Mouse (Mus musculus) A20 (cell line): ENCODE data around the gene Fat1.

Experiments
- DNase-seq: peaks from one replicate; pipeline ENCODE4 v3.0.0-alpha.2; 2011; ENCODE audit warnings: low read depth, low spot score

Gene Fat1

DNA sequence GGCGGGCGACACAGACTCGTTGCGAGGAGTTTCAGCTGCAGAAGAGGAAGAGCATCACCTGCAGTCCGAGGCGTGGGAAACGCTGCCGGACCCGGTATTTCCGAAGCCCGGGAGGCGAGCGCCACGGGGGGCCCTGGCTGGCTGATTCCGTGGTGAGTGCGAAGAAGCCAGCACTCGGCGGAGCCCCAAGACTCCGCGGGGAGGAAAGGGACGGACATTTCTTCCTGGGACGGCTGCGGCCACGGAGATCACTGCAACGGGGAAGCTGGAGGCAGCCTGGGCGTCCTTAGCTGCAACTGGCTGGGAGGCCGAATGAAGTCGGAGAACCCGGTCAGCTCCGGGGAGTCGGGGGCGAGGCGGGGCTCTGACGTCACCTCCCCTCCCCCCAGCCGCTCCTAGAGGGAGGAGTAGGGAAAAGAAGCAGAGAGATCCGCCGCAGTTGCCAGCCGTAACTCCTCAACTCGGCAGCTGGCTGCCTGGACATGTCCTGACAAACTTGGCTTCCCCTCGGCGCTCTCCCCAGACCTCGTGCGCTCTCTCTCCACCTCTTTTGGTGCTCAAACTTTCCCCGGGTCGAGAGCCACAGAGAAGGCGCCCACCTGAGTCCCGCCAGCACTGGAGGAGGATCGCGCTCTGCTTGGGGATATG is at the start of gene Fat1:
TSS of gene Fat1 (plus strand) at position 598 of the 648 bp plus-strand sequence.
- DNase-seq = no peak

DNA sequence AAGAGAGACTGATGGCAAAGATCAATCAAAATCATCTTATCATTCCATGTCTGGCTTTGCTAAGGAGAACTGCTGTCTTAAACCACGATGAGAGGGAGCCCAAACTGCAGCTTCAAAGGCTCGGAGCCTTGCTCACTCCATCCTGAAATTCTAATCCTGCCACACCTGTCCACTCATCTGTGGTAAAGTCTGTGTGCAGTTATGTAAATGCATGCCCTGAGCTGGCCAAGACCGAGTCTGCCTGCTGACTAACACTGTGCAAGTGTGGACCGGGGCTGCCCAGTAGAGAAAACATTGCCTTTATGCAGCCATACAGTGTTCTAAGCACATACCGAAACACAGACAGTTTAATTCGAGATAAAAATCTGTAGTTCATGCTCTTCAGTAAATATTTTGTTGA is 40.6 kb upstream of the Fat1 start:
- no peak for DNase-seq

DNA sequence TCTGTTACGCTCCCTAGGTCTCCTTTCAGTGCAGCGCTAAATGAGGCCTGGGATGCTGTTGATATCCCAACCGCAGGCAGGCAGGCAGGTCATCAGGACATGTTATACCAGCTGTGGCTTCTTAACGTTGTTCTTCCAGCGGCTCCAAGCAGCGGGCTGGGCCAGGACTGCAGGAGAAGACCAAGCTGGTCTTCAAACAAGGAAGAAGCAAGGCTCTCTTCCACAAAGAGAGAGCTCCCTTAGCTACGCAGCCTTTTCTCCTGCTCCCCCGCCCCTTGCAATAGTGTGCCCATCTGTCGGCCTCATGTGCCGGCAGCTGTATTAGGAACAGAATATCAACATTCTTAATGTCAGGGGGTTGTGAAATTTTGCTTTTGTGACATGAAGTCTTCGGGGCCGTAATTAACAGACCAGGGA is 35.7 kb upstream of the Fat1 start:
- no peak for DNase-seq

DNA sequence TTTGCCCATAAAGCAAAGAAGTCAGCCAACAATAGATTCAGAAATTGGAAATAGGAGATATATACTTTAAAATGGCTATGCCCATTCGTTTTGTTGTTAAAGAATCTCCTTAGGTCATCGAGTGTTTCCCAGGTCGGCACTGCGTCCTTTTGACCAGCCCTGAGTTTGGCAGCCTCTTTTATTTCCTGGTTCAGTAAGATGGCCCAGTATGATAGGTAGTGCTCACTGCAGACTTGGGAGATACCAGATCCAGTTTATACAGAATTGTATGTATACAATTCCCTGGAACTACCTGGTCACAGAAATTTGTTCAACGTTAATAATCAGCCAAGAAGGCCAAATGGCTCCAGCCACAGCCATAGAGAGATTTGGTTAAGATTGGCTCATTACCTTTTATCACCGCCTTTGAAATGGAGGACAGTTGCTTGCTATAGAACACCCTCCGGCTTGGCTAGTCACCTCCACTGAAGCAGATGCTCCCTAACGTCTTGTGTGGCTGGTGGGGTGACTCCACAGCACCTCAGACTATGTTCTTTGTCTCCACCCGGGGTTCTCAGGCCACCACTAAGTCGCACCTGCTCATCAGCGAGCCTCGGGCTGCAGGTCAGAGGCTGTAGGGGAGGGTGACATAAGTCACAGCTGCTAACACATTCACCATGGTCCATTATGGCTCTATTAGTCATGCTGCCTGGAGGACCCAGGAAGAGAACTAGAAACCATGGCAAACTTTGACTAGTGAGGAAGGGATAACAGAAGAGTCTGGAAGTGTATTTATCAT is 23.9 kb upstream of the Fat1 start:
- DNase-seq = no peak

DNA sequence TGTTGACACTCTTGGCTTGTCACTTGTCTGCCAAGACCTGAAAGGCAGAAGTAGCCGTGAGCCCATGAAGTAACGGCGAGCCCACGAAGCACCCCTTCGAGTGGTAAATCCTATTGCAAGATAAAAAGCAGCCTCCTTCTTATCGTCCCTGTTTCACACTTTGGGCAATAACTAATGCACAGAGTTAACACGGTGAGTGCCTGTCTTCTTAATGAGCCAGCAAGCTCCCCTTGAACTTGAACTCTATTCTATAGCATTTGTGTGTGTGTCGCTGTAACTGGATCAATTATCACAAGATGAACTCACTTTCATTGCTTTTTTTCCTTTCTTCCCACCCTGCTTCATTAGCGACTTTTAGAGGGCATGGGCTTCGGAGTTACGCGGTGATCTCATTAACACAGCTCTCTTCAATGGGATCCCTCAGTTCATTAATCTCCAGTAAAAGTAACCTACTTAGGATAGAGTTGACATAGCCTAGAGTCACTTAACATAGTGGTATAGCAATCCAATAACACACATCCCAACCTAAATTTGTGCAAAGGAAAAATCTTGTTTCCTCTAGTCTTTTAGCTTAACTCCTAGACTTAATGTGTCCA is 15.7 kb upstream of the Fat1 start:
- DNase-seq = no peak

DNA sequence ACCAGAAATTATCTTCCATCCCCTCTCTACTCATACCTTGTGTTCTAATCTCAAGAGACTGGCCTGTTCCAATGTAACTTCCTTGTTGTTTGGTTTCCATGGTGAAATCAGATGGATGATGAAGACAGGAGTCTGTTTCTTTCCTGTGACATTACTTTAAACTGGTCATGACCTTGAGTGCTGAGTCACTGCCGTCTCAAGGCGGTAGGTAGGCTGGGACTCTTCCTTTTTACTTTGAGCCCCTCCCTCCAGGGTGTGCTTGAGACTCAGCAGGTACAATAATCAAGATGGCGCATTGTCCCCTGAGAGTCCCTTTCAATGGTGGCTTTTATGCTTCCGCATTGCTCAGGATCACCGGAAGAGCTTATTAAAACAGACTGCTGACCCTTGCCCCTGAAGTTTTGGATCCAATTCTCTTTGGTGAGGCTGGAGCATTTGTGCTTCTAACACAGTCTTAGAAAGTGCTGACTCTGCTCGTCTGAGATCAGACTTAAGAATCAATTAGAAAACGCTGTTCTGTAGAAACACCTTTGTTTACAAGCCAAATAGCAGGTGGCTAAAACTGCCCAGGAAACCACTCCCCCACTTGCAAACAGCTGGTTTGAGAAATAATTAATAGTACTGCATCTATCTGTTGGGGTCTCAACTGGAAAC is 14.7 kb upstream of the Fat1 start:
- DNase-seq = no peak

DNA sequence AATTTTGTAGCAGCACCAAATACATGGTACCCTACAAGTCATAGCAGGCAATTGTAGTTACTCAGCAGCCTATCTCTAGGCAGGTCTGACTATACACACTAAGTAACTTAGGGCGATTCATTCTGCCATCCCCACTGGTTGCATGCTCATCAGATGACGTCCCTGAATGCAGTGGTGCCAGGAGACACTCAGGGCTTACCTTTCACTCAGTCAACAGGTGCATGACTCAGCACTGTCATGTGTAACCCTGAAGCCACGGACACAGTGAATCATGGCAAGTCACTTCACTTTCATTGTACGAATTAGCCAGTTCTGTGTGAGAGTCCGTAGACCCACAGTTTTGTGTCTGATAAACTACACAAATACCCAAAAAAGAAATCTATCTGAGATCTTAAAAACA is 10.3 kb upstream of the Fat1 start:
- no peak for DNase-seq

DNA sequence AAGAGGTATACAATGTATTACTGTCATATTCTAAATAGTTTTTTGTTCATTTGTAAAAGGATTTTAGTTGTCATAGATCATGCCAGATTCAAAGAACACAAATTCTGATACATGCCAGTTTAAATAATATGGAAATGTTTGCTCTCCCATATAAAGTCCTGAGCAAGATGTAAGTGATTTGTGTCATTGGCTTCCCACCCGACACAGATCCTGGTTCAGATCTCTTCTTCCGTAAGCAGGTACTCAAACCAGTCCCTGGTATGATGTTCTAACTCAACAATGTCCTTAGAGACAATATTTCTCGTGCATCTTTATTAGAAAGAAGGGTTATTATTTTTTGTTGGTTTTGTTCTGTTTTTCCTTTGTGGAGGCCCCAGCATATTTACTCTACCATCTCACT is 5.2 kb upstream of the Fat1 start:
- DNase-seq = no peak

DNA sequence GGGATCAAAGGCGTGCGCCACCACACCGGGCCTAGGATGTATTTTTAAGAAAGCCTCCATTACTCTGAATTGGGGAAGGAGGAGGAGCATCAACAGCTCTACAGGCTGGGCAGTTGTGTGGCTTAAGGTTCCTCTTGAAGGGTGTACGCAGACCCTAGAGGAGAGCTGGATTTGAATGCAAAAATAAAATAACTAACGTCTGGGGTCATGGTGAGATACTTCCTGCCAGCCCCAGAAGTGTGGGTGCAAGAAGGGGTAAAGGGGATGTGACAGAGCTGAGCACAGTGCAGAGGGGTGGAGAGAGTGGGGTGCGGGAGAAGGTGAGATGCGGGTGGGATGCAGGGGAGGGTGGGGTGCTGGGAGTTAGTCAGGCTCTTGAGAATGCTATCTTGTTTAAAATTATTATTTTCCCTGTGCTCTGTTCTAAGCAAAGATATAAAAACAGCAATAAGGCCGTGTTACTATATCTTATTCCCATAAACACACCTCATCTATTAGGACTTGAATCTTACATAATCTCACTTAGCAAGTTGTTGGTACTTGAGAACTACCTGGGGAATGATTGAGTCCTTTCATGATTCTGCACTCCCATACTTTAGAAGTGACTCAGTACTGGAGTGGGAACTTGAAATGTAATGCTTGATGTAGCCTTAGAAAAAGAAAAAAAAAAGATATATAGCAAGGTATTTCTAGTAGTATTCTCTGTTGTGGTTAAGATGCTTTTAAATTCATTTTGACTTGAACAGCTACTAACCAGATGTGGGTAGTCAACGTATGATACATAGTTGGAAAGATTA is 2.5 kb upstream of the Fat1 start:
- DNase-seq = no peak

DNA sequence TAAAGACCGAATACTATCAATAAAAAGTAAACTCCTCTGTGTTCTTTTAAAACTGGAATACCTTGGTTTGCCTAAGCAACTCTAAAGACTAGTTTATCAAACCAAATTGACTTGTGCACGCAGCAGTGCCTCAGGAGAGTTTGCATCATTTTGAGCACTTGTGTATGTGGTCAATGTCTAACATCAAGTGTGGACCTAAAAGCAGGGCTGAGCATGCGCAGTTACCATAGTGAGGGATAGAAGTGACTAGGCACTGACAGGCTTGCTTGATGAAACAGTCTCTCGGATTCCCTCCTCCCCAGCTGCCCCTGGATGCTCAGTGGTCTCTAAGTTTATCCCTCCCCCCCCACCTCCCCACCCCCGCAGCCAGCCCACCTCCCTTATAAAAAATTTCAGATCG is 1.8 kb upstream of the Fat1 start:
- no peak for DNase-seq

DNA sequence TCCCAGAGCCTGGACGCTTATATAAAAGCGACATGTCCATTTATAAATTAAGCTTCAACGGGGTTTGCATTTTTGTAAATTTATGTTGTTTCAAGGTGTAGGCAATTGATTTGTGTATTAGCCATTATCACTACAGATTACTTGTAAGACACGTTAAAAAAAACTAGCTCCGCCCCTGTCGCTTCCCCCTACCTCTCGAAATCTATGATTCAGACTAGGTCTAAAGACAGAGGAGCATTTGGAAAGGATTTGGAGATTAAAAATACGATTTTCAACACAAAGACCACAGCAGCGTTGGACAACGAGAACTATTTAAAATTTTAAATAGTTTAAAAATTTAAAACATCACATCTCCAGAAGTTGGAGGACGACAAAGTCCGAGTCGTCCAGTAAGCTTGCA is 831 bp upstream of the Fat1 start:
- DNase-seq = no peak

DNA sequence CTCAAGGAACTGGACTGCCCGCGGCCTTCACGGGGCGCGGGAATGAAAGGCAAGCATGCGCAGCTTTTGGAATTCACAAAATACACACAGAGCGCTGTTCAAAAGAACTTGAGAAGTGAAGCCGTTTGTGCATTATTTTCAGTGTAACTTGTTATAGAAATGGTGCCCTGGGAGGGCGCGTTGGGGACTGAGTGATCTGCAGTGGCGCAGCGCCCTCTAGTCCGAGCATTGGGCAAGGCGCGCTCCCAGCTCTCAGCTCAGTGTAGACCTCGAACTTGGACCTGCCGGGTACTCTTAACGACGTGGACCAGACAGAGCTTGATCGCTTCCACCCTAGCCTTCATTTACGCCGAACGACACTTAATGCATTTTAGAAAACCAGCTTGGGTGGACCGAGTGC is 494 bp downstream of the Fat1 start:
- DNase-seq = no peak

DNA sequence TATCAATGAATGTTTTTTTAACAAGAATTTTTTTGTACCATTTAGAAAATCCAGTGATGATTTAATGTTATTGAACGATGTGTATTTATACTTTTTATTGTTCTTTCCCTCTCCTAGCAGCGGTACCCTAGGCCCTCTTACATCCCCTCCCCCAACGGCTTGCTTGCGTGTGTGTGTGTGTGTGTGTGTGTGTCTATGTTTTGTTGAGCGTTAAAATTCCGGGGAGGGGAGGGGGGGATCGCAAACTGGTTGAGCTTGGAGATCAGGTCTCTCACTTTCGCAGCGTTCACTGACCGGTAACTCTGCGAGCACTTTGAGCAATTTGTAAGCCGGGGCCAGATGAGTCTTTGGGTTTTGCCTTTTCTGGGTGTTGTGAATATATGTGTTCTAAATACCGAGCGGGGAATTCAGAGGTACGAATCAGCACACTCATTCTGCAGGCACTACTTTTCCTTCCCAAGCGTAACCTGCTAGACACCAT is 1.3 kb downstream of the Fat1 start:
- no peak for DNase-seq

DNA sequence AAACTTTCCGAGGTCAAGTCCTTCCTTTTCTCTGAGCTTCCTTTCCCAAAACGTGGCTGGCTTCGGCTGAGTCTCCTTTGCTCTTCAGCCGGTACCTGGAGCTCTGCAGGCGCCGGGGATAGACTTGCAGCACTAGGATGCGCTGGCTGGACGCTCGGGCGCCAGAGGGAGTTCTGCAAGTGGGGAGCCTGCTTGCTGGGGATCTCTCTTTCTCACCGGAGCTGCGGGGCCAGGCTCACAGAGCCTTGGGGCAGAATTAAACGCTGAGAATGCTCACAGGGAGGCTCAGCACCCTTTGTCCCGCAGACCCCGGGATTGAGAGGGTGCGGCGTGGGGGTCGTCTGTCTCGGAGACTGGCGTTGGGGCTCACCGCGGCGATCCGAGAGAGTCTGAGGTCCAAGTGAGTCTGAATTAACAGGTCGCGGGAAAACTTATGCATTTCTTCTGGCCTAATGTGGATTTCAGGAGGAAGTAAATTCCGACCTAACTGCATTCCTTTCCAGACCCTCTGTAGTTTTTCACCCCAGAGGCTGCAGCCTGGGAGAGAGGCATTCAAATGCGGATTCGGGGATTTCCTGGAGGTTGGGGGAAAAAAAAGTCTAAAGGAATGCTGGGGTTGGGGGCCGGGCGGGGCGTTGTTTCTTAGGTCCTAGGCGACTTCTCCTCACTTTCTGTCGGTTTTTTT is 2.0 kb downstream of the Fat1 start:
- DNase-seq = no peak

DNA sequence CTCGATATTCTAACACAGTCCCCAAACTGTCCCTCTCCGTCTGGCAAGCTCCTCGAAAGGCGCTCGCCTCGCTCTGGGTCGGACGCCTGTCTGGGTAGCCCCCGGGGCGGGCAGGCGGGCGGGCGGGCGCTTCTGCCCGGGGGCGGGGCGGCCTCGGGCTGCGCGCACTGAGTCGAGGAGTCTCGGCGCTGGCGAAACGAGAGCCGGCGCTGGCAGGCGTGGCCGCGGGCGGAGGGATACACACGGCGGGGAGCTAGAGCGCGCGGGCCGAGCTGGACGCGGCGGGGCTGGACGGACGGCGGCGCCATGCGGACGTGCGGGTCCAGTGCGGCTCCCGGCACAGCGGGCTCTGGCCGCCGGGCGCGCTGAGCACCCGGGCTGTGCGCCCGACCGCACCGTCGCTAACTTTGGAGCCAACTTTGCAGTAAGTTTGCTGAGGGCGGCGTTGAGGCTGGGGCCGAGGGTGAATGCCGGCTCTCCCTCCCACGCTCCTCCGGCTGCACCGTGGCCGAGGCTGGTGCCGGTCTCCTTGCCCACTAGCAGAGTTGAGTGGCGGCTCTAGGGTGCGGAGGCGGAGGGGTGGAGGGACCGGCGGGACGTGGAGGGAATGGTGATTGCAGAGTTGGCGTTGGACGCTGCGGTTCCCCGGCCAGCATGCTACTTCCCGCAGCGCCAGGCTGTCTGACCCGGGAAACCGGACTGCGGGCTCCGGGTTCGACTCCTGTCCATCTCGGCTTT is 2.8 kb downstream of the Fat1 start:
- no peak for DNase-seq

DNA sequence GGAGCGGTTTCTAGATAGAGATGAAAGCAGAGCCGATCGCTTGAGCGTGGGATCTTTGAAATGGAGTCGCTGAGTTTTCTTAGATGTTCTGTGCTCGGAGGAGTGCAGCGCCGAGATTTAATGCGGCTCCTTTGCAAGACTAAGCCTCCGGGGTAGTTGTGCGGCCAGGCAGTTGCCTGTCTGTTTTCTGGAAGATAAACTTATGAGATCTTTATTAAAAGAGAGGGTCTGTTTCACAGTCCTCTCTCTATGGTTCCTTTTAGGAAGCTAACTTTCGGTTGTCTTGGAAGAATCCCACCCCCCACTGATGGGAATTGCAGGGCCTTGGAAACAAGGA is 3.4 kb downstream of the Fat1 start:
- DNase-seq = no peak

DNA sequence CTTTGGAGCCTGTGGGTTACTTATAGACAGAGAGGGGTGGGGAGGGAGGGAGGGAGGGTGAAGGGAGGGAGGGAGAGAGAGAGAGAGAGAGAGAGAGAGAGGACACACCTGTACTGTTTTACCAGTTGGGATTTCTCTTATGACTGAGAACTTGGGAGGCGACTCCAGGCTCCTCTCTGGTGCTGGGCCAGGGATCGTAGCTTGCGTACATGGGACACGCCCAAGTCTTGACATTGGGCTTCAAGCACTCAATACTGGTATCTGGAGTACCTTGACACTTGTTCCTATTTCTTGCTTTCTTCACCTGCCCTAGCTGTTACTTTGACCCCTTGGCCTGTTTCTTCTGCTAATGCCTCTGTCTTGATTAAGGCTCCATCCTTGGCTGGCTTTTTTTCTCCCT is 10.3 kb downstream of the Fat1 start:
- no peak for DNase-seq

DNA sequence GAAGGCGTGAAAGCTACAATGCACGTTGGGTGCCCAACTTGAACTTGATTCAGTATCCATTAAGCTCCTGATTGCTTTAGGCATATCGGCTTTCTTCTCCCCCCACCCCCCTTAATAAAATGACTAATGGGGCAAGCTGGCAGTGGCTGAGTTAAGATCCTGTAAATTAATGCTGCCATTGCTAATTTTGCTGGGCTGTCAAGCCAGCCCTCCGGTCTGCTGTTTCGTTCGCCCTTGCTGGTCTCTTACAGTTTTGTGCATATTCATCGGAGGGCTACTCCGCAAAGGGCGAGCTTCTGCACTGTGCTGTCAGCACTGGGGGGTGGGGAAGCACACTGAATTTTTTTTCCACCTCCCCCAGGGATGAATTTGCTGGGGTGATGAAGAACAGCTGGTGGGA is 13.3 kb downstream of the Fat1 start:
- no peak for DNase-seq

DNA sequence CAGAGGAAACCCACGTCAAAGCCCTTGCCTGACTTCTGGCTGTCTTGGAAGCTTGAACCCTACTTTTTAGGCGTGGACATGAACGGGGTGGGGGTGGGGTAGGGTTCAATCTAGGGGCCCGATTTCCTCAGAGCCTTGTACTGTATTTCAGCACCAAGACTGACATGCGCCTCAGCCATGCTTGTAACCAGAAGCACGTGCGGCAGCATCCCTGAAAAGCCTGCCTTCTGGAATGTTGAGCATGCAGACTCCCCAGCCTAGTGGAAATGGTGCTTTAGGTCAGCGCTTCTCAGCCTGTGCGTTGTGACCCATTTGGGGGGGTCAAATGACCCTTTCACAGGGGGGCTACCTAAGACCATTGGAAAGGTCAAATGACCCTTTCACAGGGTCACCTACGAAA is 25.2 kb downstream of the Fat1 start:
- no peak for DNase-seq

DNA sequence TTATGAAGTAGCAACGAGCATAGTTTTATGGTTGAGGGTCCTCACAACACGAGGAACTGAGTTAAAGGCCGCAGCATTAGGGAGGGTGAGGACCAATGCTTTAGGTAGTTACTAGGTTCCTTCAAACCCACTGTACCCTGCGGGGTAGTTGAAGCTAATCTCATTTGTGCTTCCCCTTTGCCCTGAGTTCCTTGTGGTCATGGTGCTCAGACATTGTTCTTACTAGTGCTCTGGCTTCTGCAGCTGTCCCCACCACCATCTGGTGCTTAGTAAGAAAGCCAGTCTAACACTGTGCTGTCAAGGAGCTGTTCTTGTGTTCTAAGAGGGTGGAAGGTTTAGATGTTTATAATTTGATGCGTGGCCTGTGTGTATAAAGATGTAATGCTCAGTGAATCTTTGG is 25.7 kb downstream of the Fat1 start:
- DNase-seq = no peak

DNA sequence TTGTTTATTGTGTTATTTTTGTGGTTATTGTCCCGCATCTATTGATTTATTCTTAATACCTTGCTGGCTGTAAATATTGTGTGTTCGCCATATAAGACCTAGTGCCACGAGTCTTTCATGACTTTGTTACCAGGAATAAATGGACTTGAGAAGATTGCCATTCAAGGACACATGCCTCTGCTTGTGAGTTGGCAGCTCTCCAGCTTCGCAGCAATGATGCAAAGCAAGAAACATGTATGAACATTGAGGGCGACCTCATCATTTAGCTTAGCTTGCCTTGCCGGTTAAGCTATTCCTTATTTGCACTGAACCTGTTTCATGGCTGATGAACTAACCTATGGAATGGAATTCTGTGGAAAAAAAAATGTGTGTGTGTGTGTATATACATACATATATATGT is 26.2 kb downstream of the Fat1 start:
- no peak for DNase-seq
